Mouse (Mus musculus) layer of hippocampus, adult 18-20 months (tissue): ENCODE measurements around the gene Golga5. TPM values are rescaled to one million over a fixed set of nuclear protein-coding genes. Genes with fewer than 3 reads are reported as not detected.

Experiments
- DNase-seq, 2 experiments: peaks; one replicate each; pipeline ENCODE4 v3.0.0; 2022; ENCODE audit warnings: low spot score in 2 of 2
- long read RNA-seq: library from polyadenylated mRNA; stranded (forward); transcript quantifications from one replicate; pipeline ENCODE4 v2.0.0, GENCODE M21; 2021
- total RNA-seq, 2 experiments: library from RNA; stranded (reverse); gene quantifications; 2 replicates each; pipeline ENCODE4 v1.2.3; 2021

Golga5 gene
- 10 to 100 TPM; 25.1 to 28.0 TPM for total RNA-seq
- long read RNA-seq, transcript Golga5-202 (13 exons, 2,827 nt): major isoform, 40 of 50 reads
- long read RNA-seq, transcript Golga5-201 (13 exons, 3,390 nt): minor isoform, 5 of 50 reads
- long read RNA-seq, partial matches to known transcripts: 3 of 50 reads
- long read RNA-seq, other reads (novel, unspliced or antisense): 2 of 50 reads

DNA sequence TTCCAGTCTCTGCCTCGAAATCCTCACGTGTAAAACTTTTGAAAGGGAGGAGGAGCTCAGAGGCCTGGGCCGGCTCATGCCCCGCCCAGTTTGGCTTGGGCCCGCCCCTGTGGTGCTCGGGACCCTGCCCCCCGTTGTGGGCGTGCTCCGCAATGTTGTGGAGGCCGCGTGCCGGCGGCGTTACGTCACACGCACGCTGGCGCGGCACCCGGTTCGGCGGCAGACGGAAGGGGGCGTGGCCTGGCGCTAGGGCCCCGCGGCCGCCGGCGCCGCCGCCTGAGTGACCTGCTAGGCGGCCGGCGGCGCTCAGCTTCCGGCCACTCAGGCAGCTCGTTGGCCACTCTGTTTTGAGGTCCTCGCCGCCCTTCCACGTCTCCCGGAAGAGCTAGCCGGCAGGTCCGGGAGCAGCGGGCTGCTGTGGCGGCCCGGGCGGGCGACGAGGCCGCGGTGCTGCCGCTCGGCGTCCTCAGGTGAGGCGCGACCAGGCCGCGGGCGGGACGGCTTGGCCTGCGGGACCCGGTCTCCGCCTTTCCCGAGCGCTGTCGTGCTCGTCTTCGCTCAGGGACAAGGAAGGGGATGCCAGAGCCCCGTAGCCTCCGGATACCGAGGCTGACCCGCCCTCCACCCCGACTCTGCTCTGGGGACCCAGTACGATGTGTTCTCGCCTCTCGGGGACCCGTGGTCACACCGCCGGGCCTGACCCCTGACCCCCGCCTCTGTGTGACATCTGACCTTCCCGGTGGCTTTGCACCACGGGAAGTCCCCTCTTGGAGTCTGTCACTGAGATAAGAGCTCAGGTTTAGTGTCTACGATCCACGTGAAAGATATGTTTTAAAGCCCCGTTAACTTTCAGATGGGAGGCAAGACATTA lies at the start of gene Golga5:
Gene Golga5, plus strand, starts transcription at position 242 of the 871 bp plus-strand sequence.
- peak; percentile 95 to 97 for DNase-seq

DNA sequence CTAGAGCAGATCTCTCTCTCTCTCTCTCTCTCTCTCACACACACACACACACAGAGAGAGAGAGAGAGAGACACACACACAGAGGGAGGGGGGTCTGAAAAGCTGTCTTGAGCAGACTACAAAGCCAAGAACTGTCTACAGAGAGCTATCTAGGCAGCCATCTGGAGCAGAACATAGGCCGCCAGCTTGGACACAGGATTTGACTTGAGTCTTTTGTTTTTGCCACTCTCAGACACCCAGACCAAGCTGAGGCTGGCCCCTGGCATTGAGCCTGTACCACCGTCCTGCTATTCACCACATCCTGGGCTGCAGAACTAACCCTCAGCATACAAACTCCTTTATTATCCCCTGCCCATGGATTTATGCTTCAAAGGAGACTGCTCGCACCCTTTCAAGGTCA lies 49.4 kb upstream of the Golga5 start:
- DNase-seq: no peak

DNA sequence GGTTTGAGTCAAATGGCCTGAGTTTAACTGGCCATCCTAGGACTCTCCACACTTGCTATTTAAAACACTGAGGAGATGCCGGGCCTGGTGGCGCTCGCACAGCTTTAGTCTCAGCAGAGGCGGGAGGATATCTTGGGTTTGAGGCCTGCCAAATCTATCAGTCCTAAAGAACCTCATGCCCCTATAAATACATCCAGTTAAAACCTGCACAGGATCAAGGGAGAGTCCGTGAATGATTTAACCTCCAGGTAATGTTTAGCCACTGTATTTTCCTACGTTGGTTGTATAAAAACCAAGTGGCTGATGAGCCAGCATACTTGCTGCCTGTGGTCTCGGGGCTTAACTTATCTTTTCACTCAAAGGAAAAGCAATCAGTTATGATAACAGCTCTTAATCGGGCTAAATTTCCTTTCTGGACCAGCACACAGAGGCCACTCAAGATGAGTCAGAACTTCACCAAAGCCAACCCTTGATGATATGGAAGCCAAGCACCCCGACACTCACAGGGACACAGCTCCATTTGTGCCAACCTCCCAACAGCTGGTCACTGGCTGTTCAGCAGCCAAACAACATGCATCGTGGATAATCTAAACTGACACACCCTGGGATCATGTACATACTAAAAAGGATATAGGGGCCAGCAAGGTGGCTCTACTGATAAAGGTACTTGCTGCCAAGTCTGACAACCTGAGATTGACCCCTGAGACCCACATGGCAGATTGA lies 48.6 kb upstream of the Golga5 start:
- no peak for DNase-seq

GRCm38 (mm10) chr12:102422065-102422464 lies 46.9 kb upstream of the Golga5 start:
- peak in 1 of 2 experiments; percentile 49 for DNase-seq

GRCm38 (mm10) chr12:102422623-102423320 lies 46.2 kb upstream of the Golga5 start:
- DNase-seq: no peak

DNA sequence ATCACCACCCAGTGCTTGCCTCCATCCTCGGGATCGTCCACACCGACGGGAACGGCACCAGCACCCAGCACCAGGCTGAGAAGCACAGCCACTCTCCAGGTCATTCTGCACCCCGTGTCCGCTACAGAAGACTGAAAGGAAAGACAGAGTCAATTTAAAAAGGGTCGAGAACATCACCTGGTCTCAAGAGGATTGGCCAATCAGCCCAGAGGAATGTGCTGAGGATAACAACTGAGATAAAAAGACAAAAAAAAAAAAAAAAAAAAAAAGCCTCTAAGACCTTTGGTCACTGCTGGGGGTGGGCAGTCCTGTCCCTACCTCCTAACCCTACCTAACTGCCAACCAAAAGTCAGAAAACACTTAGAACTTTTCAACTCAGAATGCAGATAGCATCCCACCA lies 45.3 kb upstream of the Golga5 start:
- no peak for DNase-seq

GRCm38 (mm10) chr12:102424456-102424855 lies 44.5 kb upstream of the Golga5 start:
- DNase-seq: no peak

DNA sequence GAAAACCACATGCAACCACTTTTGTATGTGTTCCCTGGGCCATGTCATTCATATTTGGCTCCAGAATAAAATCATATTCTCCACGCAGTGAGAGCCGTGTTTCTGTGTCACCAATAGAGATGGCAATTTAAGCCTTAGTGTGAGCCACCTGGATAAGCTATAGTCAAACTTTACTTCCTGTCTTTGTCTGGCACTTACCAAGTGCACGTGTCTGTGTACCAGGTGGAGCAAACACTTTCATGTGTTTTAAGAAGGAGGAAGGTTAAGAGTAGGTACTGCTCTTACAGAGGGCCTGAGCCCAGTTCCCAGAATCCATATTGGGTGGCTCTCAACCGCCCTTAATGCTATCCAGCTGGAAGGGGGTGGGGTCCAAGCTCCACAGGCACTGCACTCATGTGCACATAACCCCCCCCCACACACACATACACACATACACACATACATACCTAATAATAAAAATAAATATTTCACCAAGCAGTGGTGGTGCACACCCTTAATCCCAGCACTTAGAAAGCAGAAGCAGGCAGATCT lies 43.8 kb upstream of the Golga5 start:
- DNase-seq: no peak

DNA sequence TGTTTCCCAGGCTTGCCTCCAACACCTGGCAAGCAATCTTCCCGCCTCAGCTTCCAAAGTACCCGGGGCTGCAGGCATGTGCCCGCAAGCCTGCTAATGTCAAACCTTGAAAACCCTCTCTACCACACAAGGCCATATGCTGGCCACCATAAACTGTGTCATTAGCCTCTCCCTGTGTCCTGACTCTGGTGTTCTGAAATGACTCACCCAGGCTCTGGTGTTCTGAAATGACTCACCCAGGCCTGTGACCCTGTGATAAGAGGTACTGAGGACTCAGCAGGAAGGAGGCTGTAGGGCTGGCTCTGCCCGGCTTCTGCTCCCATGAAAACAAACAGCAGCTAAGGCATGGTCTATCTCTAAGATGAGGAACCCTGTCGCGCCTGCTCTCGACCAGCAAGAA lies 42.6 kb upstream of the Golga5 start:
- DNase-seq: no peak

- no peak for DNase-seq
Observed at GRCm38 (mm10) chr12:102429656-102430055, 39.3 kb upstream of the Golga5 start.

- no peak for DNase-seq
Observed at GRCm38 (mm10) chr12:102430228-102430627, 38.7 kb upstream of the Golga5 start.

- DNase-seq: no peak
Observed at GRCm38 (mm10) chr12:102432238-102432637, 36.7 kb upstream of the Golga5 start.

- no peak for DNase-seq
Observed at GRCm38 (mm10) chr12:102434107-102434506, 34.8 kb upstream of the Golga5 start.

DNA sequence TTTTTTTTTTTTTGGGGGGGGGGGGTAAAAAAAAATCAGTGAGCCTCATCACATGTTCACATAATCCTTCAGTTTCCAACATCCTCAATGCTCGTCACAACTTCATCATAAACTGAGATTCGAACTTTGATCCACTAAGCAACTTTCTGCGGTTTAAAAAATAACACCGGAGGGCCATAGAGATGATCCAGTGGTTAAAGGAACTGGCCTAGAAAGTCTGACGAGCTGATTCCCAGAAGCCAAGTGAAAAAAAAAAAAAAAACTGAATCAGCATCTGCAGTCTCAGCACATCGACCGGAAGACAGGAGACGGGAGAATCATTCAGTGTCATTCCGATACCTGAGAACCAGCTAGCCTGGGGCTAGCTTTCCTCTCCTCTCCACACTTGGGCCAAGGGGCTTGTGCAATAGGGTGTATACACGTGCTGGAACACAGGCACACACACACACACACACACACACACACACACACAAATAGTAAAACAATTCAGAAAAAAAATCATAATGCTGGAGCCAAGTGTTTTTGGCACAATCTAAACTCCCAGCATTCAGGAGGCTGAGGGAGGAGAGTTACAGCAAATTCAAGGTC lies 31.9 kb upstream of the Golga5 start:
- DNase-seq: no peak

- DNase-seq: no peak
Observed at GRCm38 (mm10) chr12:102437952-102438351, 31.0 kb upstream of the Golga5 start.

- DNase-seq: no peak
Observed at GRCm38 (mm10) chr12:102438983-102439631, 29.8 kb upstream of the Golga5 start.

GRCm38 (mm10) chr12:102439632-102440023 lies 29.3 kb upstream of the Golga5 start, which contains the start of gene Lgmn:
TSS of gene Lgmn (minus strand) at chr12:102439813.
- peak; percentile 98 to 99 for DNase-seq

GRCm38 (mm10) chr12:102440551-102440950 lies 28.4 kb upstream of the Golga5 start:
- DNase-seq: no peak

DNA sequence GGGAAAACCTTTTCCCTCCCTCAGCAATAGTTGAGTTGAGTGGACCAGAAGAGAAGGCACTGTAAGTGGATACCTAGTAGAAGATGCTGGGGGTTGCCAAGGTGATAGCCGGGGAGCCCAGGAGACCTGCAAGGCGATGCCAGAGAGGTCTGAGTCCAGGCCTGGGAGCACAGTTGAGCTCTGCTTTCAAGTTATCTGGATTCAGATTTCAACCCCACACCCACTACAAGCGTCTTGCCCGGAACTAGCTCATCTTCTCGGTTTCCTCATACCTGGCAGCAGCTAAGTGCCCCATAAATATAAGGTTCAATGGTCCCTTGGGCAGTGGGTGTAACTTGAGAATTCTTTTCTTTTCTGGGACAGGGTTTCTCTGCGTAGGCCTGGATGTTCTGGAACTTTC lies 27.8 kb upstream of the Golga5 start:
- no peak for DNase-seq

GRCm38 (mm10) chr12:102442639-102443038 lies 26.3 kb upstream of the Golga5 start:
- no peak for DNase-seq
